Mouse (Mus musculus) intestine, embryonic 14.5 days (tissue): ENCODE measurements around the gene Fbxl17. TPM values are rescaled to one million over a fixed set of nuclear protein-coding genes. Genes with fewer than 3 reads are reported as not detected.

ENCODE experiments used
- ATAC-seq: fragments of 200-750 bp; cut with Nextera tagmentation; replicated peaks from 2 replicates; pipeline ENCODE4 v1.8.0; 2017; ENCODE audit warnings: low read depth, moderate number of reproducible peaks, moderate TSS enrichment, moderate library complexity; ENCODE audit not compliant: low FRiP score, low TSS enrichment
- DNase-seq: peaks from one replicate; pipeline ENCODE4 v3.0.0-alpha.2; 2018; ENCODE audit warnings: low spot score
- H3K27ac ChIP-seq: fragments of 300-500 bp; sonication (generic); 2 replicates; pipeline ENCODE4 v1.5.1; 2014; ENCODE audit warnings: low read depth, mild to moderate bottlenecking, control low read depth
- H3K27me3 ChIP-seq: fragments of 300-500 bp; sonication (generic); replicated peaks from 2 replicates; pipeline ENCODE4 v1.6.1; 2014; ENCODE audit warnings: low read length, control low read depth; ENCODE audit not compliant: control insufficient read depth, insufficient read depth
- H3K36me3 ChIP-seq: fragments of 300-500 bp; sonication (generic); 2 replicates; pipeline ENCODE4 v1.6.1; 2014; ENCODE audit warnings: low read length, control low read depth; ENCODE audit not compliant: control insufficient read depth, insufficient read depth
- H3K4me1 ChIP-seq: fragments of 300-500 bp; sonication (generic); replicated peaks from 2 replicates; pipeline ENCODE4 v1.6.1; 2014; ENCODE audit warnings: low read length, control low read depth, mixed read lengths; ENCODE audit not compliant: control insufficient read depth, insufficient read depth
- H3K4me2 ChIP-seq: fragments of 300-500 bp; sonication (generic); 2 replicates; pipeline ENCODE4 v1.6.1; 2014; ENCODE audit warnings: low read length
- H3K4me3 ChIP-seq: fragments of 300-500 bp; sonication (generic); 2 replicates; pipeline ENCODE4 v1.5.1; 2014; ENCODE audit warnings: low read depth, low read length, control low read depth, mixed read lengths
- H3K9ac ChIP-seq: fragments of 300-500 bp; sonication (generic); 2 replicates; pipeline ENCODE4 v1.6.1; 2014; ENCODE audit warnings: mild to moderate bottlenecking, low read length
- H3K9me3 ChIP-seq: fragments of 300-500 bp; sonication (generic); 2 replicates; pipeline ENCODE4 v1.6.1; 2016; ENCODE audit warnings: low read length, control low read depth; ENCODE audit not compliant: control insufficient read depth
- WGBS: fragments of 180-500 bp; shearing (Covaris S2); extraction: QIAGEN DNeasy Blood & Tissue Kit; methylation state at CpG from one replicate; pipeline ENCODE4 v1.1.7; 2014; 5-methylcytosine and 5-hydroxymethylcytosine counted together
- polyA plus RNA-seq: library from polyadenylated mRNA; unstranded; fragments of >200 nt; fragmentation: Nextera tagmentation; extraction: Ambion mirVana; gene quantifications from 2 replicates; pipeline ENCODE4 v1.2.1, GENCODE M21; 2014

Fbxl17 gene
- polyA plus RNA-seq, 1 experiment from 2014 or later = 7.5 TPM

DNA sequence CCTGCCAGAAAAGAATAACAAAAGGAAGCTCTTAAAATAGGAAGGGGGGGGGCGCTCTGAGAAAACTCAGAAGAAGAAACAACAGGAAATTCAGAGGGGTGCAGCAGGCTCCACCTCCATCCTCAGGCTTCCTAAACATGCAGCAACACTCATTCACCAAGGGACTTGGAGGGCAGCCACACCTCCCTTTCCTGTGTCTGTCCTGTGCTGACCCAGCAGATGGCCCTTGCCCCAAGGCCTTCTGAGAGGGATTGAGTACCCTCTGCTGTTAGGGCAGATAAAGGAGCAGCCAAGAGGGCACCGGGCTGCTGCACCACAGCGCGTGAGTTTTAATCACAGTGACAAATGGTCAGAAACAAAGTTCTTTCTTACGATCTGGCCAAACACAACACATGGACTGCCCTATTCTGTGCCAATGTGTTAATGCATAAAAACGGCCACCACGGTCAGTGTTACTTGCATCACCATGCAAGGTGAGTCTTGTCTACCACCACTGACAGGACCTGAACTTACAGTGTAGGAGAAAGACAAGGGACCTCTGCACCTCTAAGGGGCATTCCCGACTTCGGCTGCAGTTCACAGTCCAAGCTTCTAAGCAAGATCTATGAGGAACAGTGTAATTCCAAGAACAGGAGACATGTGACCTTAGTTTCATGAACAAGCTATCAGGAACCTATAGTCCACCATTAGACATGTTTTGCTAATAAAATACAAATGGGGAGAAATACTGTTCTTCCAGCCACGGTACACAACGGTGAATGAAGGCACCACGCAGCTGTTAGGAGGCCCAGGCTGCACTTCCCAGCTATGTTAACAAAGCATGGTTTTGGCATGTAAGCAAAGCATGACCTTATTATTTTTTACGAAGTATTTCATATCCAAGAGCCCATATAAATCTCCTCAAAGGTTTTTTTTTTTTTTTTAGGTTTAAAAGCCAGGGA, 96.8 kb downstream of the Fbxl17 start:
- Histone ChIP-seq H3K9ac (no peak overlapping the region), H3K36me3 (no peaks in the 10 kb centered on the region), H3K4me2 (no peak overlapping the region), H3K27ac (no peak overlapping the region), H3K9me3 (no peaks in the 10 kb centered on the region), H3K4me3 (no peak overlapping the region), H3K4me1 (peaks cover 13% of the 10 kb centered on the region; the same call in 1 of the 2 replicates), H3K27me3 (no peaks in the 10 kb centered on the region)
- 65% methylated on average over 13 of the region's 13 CpGs for WGBS
- no peak for DNase-seq
- no peak for ATAC-seq

GRCm38 (mm10) chr17:63402170-63402569, 97.6 kb downstream of the Fbxl17 start:
- peaks cover 13% of the 10 kb centered on the region; the same call in 1 of the 2 replicates for H3K4me1 ChIP-seq

DNA sequence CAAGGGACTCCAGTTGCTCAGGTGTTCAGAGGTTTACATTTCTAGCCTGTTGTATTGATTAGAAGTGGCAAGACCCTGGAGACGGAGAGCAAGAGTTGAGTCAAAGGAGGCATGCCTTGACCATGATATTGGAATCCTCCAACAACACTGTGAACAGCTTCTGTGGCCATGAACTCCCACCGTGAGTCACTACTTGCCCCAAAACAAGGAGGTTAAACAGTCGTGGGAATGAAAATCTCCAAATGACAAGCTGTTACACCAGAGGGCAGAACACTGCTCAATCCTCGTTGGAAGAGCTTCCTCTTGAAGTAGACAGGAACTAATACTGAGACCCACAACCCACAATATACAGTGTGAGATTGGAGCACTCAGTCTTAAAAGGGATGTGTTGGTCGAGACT, 99.2 kb downstream of the Fbxl17 start:
- Histone ChIP-seq H3K36me3 (no peaks in the 10 kb centered on the region), H3K9ac (no peak overlapping the region), H3K9me3 (no peaks in the 10 kb centered on the region), H3K27me3 (no peaks in the 10 kb centered on the region), H3K4me2 (no peak overlapping the region), H3K4me3 (no peak overlapping the region), H3K27ac (no peak overlapping the region), H3K4me1 (peaks cover 13% of the 10 kb centered on the region; the same call in 1 of the 2 replicates)
- WGBS = 83% methylated on average over 5 of the region's 5 CpGs
- DNase-seq (no peak), ATAC-seq (no peak)

More at GRCm38 (mm10) chr17:63402170-63402569, 97.6 kb downstream of the Fbxl17 start:
- Histone ChIP-seq H3K27ac (no peak overlapping the region), H3K9me3 (no peaks in the 10 kb centered on the region), H3K9ac (no peak overlapping the region), H3K4me3 (no peak overlapping the region), H3K36me3 (no peaks in the 10 kb centered on the region), H3K4me2 (no peak overlapping the region), H3K27me3 (no peaks in the 10 kb centered on the region)
- DNase-seq = no peak
- WGBS = 62% methylated on average over 3 of the region's 3 CpGs
- no peak for ATAC-seq

- Histone ChIP-seq H3K27ac (no peak overlapping the region), H3K4me2 (no peak overlapping the region), H3K9me3 (no peaks in the 10 kb centered on the region), H3K4me1 (peaks cover 13% of the 10 kb centered on the region; the same call in 1 of the 2 replicates), H3K4me3 (no peak overlapping the region), H3K36me3 (no peaks in the 10 kb centered on the region), H3K9ac (no peak overlapping the region), H3K27me3 (no peaks in the 10 kb centered on the region)
- ATAC-seq = no peak
- WGBS = 91% methylated on average over 8 of the region's 8 CpGs
- DNase-seq = no peak
Measured at GRCm38 (mm10) chr17:63399816-63400215, 100.0 kb downstream of the Fbxl17 start.

GRCm38 (mm10) chr17:63391506-63391905, 108.3 kb downstream of the Fbxl17 start:
- Histone ChIP-seq H3K4me1 (no peaks in the 10 kb centered on the region), H3K27ac (no peak overlapping the region), H3K4me3 (no peak overlapping the region), H3K27me3 (no peaks in the 10 kb centered on the region), H3K9ac (no peak overlapping the region), H3K4me2 (no peak overlapping the region), H3K9me3 (no peaks in the 10 kb centered on the region), H3K36me3 (no peaks in the 10 kb centered on the region)
- no peak for ATAC-seq
- no peak for DNase-seq
- WGBS = 74% methylated on average over 4 of the region's 4 CpGs

DNA sequence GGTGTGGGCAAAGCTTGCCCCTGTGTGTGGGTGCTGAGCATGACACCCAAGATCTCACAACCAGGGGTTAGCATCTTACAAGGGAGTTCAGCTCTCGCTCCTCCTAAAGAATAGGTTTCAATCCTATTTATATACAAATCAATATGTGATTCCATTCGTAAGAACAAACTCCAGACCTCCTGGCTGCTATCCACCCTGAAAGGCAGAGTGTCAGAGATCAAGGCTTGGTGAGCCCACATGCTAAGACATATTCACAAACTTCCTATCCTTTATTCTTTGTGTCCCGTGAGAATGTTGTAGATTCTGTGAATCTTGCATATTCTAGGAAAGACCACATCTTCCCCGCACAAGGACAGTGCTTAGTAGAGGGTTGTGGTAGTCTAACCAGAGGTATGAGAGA, 108.9 kb downstream of the Fbxl17 start:
- no peak for ATAC-seq
- Histone ChIP-seq H3K4me2 (no peak overlapping the region), H3K9me3 (no peaks in the 10 kb centered on the region), H3K36me3 (no peaks in the 10 kb centered on the region), H3K4me1 (no peaks in the 10 kb centered on the region), H3K9ac (no peak overlapping the region), H3K27ac (no peak overlapping the region), H3K27me3 (no peaks in the 10 kb centered on the region), H3K4me3 (no peak overlapping the region)
- DNase-seq = no peak
- WGBS = 82% methylated on average over 4 of the region's 4 CpGs

GRCm38 (mm10) chr17:63370977-63371376, 128.8 kb downstream of the Fbxl17 start:
- Histone ChIP-seq H3K27ac (no peak overlapping the region), H3K9ac (no peak overlapping the region), H3K27me3 (no peaks in the 10 kb centered on the region), H3K4me3 (no peak overlapping the region), H3K4me2 (no peak overlapping the region), H3K4me1 (0 out of 2 replicates have a peak, but pooled peaks cover 3% of the 10 kb centered on the region), H3K36me3 (no peaks in the 10 kb centered on the region), H3K9me3 (peaks cover 4% of the 10 kb centered on the region)
- WGBS = 75% methylated on average over 3 of the region's 3 CpGs
- ATAC-seq = no peak
- DNase-seq = no peak

DNA sequence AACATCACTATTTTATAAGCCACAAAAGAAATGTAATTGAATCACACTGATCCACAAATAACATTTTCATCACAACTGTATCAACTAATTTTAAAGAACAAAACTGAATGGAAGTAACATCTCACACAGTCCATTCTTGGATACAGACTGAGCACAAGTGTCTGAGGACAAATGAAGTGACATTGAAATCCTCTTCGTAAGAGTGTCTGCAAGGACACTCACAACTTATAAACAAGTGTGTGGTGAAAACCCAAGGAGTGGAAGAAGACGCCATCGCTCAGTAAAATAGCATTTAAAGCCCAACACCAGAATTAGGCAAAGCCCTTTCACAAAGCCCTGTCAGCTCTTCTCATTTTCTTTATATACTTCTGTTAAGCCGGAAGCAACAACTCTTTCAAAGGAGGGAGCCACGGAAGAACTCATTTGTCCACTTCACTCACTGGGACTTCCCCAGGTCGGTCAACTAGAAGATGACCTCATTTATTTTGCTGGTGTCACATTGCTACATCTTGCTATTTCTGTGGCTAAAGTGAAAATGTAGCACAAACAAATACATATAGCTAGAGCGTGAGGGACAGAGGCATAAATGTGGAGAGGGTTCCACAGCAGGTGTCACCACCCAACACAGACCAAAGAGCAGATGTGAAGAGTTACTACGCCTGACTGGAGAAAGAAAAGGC, 130.0 kb downstream of the Fbxl17 start:
- Histone ChIP-seq H3K9ac (no peak overlapping the region), H3K4me2 (no peak overlapping the region), H3K27me3 (no peaks in the 10 kb centered on the region), H3K27ac (no peak overlapping the region), H3K36me3 (no peaks in the 10 kb centered on the region), H3K4me1 (0 out of 2 replicates have a peak, but pooled peaks cover 3% of the 10 kb centered on the region), H3K4me3 (no peak overlapping the region), H3K9me3 (no peaks in the 10 kb centered on the region)
- 71% methylated on average over 8 of the region's 8 CpGs for WGBS
- DNase-seq (no peak), ATAC-seq (no peak)
